Mouse (Mus musculus) liver, embryonic 14 days (tissue): ENCODE data around the gene Celf3. TPM values are rescaled to one million over a fixed set of nuclear protein-coding genes. Genes with fewer than 3 reads are reported as not detected.

Experiments used
- polyA plus RNA-seq: library from polyadenylated mRNA; depleted of rRNA; stranded (reverse); fragments of >200 nt; gene quantifications from 2 replicates; pipeline ENCODE4 v1.2.3, GENCODE M21; 2012; rRNA removed

The Celf3 gene
- polyA plus RNA-seq: 0.02 and 0.15 TPM in 2 replicates

DNA sequence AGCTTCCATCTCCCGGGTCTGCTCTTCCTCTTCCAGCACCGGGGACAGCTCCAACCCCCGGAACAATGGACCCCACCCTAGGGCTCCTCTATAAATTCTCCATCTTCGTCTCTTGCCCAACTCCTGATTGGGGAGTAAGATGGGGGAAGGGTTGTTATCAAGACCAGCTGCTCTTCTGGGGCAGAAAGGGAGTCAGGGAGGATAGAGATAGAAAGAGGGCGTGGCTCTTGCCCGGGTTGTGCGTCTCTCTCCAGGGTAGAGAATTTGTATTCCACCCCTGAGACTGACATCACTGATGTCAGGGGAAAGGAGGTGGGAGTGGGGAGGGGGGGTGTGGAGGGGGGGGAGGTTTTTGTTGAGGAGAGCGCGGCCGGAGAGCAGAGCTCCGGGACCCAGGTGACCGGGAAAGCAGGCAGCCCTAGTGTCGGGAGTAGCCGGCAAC lies at the start of gene Celf3:
TSS of gene Celf3 (plus strand) at position 315 of the 442 bp plus-strand sequence.

DNA sequence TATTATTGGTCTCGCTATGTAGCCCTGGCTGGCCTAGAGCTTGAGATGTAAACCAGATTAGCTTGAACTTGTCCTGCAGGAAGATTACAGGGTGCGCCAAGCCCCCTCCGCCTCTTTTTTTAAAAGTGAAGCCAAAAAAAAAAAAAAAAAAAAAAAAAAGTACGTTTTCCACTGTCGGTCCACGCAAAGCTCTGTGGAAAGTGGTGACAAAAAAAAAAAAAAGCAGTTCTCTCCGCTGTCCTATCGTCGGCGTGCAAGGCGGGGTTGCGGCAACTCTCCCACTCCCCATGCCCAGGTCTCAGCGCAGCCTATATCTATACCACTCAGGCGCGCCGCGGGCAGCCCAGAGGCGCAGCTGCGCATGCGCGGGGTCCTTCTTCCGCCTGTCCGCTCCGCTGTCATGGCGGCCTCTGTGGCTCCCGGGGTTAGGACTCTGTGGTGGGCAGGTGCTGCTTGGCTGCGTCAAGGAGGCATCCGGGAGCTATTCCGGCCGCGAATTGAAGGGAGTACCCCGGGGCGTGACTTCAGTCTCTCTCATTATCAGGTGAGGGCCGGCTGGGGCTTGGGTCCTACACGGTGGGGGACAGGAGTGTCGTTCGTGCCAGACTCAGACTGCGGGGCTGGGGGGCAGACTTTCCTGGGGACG lies 35.0 kb upstream of the Celf3 start, which contains the start of gene Mrpl9:
TSS of gene Mrpl9 (plus strand) at position 368 of the 646 bp plus-strand sequence.

DNA sequence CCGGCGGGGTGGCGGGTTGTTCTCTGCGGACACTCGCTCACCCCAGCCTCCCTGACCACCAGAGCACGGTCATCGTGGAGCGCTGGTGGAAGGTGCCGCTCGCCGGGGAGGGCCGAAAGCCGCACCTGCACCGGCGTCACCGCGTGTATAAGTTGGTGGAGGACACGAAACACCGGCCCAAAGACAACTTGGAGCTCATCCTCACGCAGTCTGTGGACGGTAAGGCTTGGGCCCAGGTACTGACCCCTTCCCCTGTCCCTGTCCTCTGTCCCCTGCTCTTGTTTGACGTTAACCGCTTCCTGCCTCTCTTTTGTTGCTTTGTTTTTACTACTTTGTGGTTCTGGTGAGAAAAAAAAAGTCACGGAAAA lies 34.5 kb upstream of the Celf3 start, which contains the start of gene Oaz3:
TSS of gene Oaz3 (minus strand) at position 319 of the 368 bp plus-strand sequence.

DNA sequence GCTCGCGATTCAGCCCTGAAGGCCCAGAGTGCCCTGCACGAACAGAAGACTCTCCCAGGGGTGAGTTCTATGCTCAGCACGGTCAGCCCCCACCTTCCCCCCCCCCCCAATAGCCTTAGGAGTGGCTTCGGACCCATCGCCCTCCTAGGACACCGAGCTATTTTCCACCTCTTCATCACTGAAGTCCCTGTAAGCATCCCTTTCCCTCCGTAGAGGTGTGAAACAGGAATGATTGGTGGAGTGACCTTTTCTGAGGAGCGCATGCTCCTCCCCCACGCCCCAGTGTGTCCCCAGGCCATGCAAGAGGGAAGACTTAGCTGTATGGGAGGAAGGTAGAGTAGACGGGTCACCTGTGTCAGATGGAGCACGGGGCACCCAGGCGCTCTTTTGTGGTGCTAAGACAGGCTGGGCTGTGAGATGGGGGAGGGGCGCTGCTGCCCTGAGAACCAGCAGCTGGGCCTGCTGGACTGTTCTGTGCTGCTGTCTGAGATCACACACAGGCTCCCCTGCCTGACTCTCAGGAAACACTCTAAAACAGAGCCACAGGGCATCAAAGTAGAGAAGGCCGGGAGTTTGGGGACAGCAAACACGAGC lies 2.3 kb downstream of the Celf3 start, which contains the start of gene Riiad1:
TSS of gene Riiad1 (minus strand) at position 51 of the 594 bp plus-strand sequence.

Other genes starting within 250 kb of the Celf3 start
- gene Gm4778, start 214.3 kb upstream of the Celf3 start, polyA plus RNA-seq: not detected in 2 replicates
- gene Them4, start 168.2 kb upstream of the Celf3 start, polyA plus RNA-seq: 1.2 and 1.3 TPM in 2 replicates
- not detected in 2 replicates for gene Them5, start 136.2 kb upstream of the Celf3 start, polyA plus RNA-seq
- gene C2cd4d, start 115.9 kb upstream of the Celf3 start, polyA plus RNA-seq: 0.02 and 0.03 TPM in 2 replicates
- gene Rorc, start 105.5 kb upstream of the Celf3 start, polyA plus RNA-seq: 0.57 and 0.76 TPM in 2 replicates
- gene Lingo4, start 79.8 kb upstream of the Celf3 start, polyA plus RNA-seq: 0.01 TPM in 2 replicates
- 2.4 and 3.3 TPM in 2 replicates for gene Tdrkh, start 65.0 kb upstream of the Celf3 start, polyA plus RNA-seq
- 35.3 and 41.5 TPM in 2 replicates for gene Mrpl9, start 35.0 kb upstream of the Celf3 start, polyA plus RNA-seq
- 0.03 TPM in 1 of 2 replicates, not detected in the other for gene Oaz3, start 34.4 kb upstream of the Celf3 start, polyA plus RNA-seq
- gene Riiad1, start 2.0 kb downstream of the Celf3 start, polyA plus RNA-seq: 0.12 TPM in 2 replicates
- 6.1 and 6.7 TPM in 2 replicates for gene Snx27, start 104.4 kb downstream of the Celf3 start, polyA plus RNA-seq
- not detected in 2 replicates for gene Gm10972, start 164.8 kb downstream of the Celf3 start, polyA plus RNA-seq
- gene Tuft1, start 180.6 kb downstream of the Celf3 start, polyA plus RNA-seq: 5.9 and 6.1 TPM in 2 replicates
- 16.9 and 20.6 TPM in 2 replicates for gene Selenbp2, start 215.3 kb downstream of the Celf3 start, polyA plus RNA-seq